Mouse (Mus musculus) midbrain, embryonic 13.5 days (tissue): ENCODE measurements around the gene Adamtsl5. TPM values are rescaled to one million over a fixed set of nuclear protein-coding genes. Genes with fewer than 3 reads are reported as not detected.
A peak's percentile ranks its signal among the peaks of the same experiment; 100 is the strongest.

Experiments used
- ATAC-seq: fragments of 200-750 bp; cut with Nextera tagmentation; 2 replicates; pipeline ENCODE4 v1.8.0; 2017; ENCODE audit warnings: mild to moderate bottlenecking, moderate TSS enrichment, moderate library complexity
- H3K27ac ChIP-seq: fragments of 300-500 bp; sonication (generic); 2 replicates; pipeline ENCODE4 v1.5.1; 2015; ENCODE audit warnings: inconsistent platforms, mild to moderate bottlenecking, moderate library complexity
- H3K27me3 ChIP-seq: fragments of 300-500 bp; sonication (generic); 2 replicates; pipeline ENCODE4 v1.6.1; 2015; ENCODE audit warnings: mild to moderate bottlenecking, inconsistent platforms
- H3K36me3 ChIP-seq: fragments of 300-500 bp; sonication (generic); 2 replicates; pipeline ENCODE4 v1.6.1; 2015; ENCODE audit warnings: mild to moderate bottlenecking, inconsistent platforms
- H3K4me1 ChIP-seq: fragments of 300-500 bp; sonication (generic); replicated peaks from 2 replicates; pipeline ENCODE4 v1.6.1; 2015; ENCODE audit warnings: inconsistent platforms
- H3K4me2 ChIP-seq: fragments of 300-500 bp; sonication (generic); replicated peaks from 2 replicates; pipeline ENCODE4 v1.6.1; 2015; ENCODE audit warnings: moderate library complexity, mild to moderate bottlenecking, inconsistent platforms
- H3K4me3 ChIP-seq: fragments of 300-500 bp; sonication (generic); replicated peaks from 2 replicates; pipeline ENCODE4 v1.5.1; 2015; ENCODE audit warnings: mild to moderate bottlenecking, inconsistent platforms
- H3K9ac ChIP-seq: fragments of 300-500 bp; sonication (generic); replicated peaks from 2 replicates; pipeline ENCODE4 v1.6.1; 2015; ENCODE audit warnings: mild to moderate bottlenecking, inconsistent platforms
- H3K9me3 ChIP-seq: fragments of 300-500 bp; sonication (generic); 2 replicates; pipeline ENCODE4 v1.6.1; 2016; ENCODE audit warnings: mild to moderate bottlenecking, inconsistent platforms
- WGBS: fragments of 180-500 bp; shearing (Covaris S2); methylation state at CpG from one replicate; pipeline ENCODE4 v1.1.7; 2015; 5-methylcytosine and 5-hydroxymethylcytosine counted together
- polyA plus RNA-seq: library from polyadenylated mRNA; unstranded; fragments of >200 nt; fragmentation: Nextera tagmentation; extraction: Ambion mirVana; gene quantifications from 2 replicates; pipeline ENCODE4 v1.2.1, GENCODE M21; 2015

Adamtsl5 gene
- polyA plus RNA-seq, 1 experiment from 2014 or later = 0.61 TPM

DNA sequence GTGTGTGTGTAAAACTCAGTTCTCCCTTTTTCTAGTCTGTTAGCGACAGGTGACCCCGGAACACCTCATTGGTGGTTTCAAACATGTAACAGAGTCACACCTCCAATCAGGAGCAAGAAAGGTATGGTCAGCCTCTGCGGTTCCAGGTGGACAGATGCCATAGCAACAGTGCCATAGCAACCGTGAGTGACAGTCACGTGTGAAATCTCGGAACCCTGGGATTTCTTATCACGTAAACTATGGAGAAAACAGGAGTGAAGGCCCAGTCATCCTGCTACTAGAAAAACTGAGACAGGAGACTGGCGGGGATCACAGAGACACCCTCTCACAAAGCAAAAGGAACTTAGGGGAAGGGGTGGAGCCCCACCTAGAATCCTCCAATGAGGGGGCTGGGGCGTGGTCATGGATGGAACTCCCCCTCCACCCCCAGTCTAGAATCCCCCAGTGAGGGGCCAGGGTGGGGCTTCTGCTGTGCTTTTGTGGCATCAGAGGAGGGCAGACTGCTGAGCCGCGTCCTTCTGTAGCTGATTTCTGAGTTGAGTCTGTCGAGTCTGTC is 23.3 kb upstream of the Adamtsl5 start:
- WGBS = 7% methylated on average over 12 of the region's 12 CpGs
- Histone ChIP-seq H3K9me3 (no peaks in the 10 kb centered on the region), H3K4me3 (peak overlapping the region; percentile 23), H3K27me3 (peaks cover 10% of the 10 kb centered on the region; the same call in 1 of the 2 replicates), H3K36me3 (no peaks in the 10 kb centered on the region), H3K9ac (0 out of 2 replicates have a peak overlapping the region, but pooled peaks have one; percentile 21), H3K4me1 (peaks cover 12% of the 10 kb centered on the region), H3K4me2 (peak overlapping the region; percentile 35), H3K27ac (0 out of 2 replicates have a peak overlapping the region, but pooled peaks have one; percentile 1)
- peak; percentile 73 for ATAC-seq

DNA sequence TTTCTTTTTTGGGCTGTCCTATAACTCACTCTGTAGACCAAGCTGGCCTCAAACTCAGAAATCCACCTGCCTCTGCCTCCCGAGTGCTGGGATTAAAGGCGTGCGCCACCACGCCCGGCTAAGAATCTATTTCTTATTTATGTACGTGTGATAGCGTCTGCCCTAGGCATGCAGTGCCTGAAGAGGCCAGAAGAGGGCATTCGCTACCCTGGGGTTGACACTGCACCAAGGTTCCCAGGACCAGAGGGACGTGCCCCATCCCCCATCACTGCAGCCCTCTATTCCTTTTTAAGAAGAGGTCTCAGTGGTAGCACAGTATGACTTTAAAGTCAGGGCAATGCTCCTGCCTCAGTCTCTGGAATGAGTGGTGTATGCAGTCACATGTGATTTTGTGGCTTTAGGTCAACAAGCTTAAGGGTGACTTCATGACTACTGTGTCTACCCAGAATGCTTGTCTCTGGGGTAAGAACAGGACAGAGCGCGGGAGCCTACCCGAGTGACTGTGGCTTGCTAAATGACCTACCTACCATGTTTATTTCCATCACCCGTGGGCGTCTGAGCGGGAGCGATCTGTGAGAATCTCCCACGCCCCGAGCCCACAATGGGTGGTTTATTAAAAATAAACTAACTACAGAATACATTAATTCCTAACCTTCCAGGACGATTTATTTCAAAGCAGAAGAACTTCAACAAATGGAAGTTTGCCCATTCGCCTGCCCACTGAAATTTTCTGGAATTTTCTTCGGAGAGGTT is 22.0 kb upstream of the Adamtsl5 start:
- Histone ChIP-seq H3K4me1 (peaks cover 12% of the 10 kb centered on the region), H3K9me3 (no peaks in the 10 kb centered on the region), H3K4me2 (no peak overlapping the region), H3K27ac (no peak overlapping the region), H3K9ac (no peak overlapping the region), H3K4me3 (no peak overlapping the region), H3K27me3 (peaks cover 10% of the 10 kb centered on the region; the same call in 1 of the 2 replicates), H3K36me3 (no peaks in the 10 kb centered on the region)
- no peak for ATAC-seq
- 84% methylated on average over 21 of the region's 21 CpGs for WGBS

DNA sequence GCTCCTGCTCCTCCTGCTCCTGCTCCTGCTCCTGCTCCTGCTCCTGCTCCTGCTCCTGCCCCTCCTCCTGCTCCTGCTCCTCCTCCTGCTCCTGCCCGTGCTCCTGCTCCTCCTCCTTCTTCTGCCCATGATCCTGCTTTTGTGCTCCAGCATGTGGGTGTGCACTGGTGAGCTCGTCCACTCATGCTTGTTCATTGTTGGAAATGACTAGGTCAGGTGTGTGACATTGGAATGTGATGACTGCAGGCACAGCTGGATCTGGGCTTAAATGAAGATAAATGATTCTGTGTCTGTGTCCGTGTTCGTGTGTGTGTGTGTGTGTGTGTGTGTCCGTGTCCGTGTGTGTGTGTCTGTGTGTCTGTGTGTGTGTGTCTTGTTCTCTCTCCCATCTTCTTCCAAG is 20.2 kb upstream of the Adamtsl5 start:
- peaks cover 10% of the 10 kb centered on the region; the same call in 1 of the 2 replicates for H3K27me3 ChIP-seq
- ATAC-seq = no peak
- 90% methylated on average over 6 of the region's 6 CpGs for WGBS
- no peaks in the 10 kb centered on the region for H3K9me3 ChIP-seq
- no peaks in the 10 kb centered on the region for H3K36me3 ChIP-seq
- H3K9ac ChIP-seq = no peak overlapping the region
- H3K4me2 ChIP-seq = no peak overlapping the region
- peaks cover 19% of the 10 kb centered on the region for H3K4me1 ChIP-seq
- H3K27ac ChIP-seq = no peak overlapping the region
- no peak overlapping the region for H3K4me3 ChIP-seq

DNA sequence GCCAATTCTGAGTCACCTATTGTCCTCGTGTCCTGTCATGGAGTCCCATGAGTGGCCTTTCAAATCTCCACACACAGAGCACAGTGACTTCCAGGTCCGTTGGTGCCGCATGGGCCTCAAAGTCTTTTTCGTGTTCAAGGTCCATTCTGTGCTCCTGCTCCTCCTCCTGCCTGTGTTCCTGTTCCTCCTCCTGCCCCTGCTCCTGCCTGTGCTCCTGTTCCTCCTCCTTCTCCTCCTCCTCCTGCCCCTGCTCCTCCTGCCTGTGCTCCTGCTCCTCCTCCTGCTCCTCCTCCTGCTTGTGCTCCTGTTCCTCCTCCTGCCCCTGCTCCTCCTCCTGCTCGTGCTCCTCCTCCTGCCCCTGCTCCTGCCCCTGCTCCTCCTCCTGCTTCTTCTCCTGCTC is 19.7 kb upstream of the Adamtsl5 start:
- Histone ChIP-seq H3K4me2 (no peak overlapping the region), H3K9me3 (no peaks in the 10 kb centered on the region), H3K27me3 (peaks cover 11% of the 10 kb centered on the region; the same call in 1 of the 2 replicates), H3K4me1 (peaks cover 19% of the 10 kb centered on the region), H3K4me3 (no peak overlapping the region), H3K27ac (no peak overlapping the region), H3K36me3 (no peaks in the 10 kb centered on the region), H3K9ac (no peak overlapping the region)
- WGBS = 64% methylated on average over 5 of the region's 5 CpGs
- no peak for ATAC-seq

DNA sequence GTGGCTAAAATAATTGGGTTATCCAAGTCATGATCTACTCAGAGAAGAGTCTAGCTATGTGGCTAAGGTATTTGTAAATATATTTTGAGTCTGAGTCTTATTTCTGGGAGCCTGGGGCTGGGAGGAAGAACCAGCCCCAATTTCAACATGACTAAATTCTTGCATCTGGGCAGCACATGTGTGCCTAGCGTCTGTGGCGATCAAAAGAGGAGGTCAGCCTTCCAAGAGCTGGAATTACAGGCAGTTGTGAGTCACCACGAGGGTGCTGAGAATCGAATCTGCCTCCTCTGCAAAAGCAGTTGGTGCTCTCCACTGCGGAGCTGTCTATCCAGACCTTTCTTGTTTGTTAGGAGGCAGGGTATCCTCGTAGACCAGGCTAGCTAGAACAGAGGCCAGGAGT is 17.5 kb upstream of the Adamtsl5 start:
- Histone ChIP-seq H3K4me3 (no peak overlapping the region), H3K4me2 (no peak overlapping the region), H3K4me1 (peaks cover 7% of the 10 kb centered on the region), H3K27ac (no peak overlapping the region), H3K27me3 (peaks cover 12% of the 10 kb centered on the region; the same call in 1 of the 2 replicates), H3K36me3 (no peaks in the 10 kb centered on the region), H3K9me3 (no peaks in the 10 kb centered on the region), H3K9ac (no peak overlapping the region)
- no peak for ATAC-seq
- 69% methylated on average over 6 of the region's 6 CpGs for whole genome bisulfite sequencing

DNA sequence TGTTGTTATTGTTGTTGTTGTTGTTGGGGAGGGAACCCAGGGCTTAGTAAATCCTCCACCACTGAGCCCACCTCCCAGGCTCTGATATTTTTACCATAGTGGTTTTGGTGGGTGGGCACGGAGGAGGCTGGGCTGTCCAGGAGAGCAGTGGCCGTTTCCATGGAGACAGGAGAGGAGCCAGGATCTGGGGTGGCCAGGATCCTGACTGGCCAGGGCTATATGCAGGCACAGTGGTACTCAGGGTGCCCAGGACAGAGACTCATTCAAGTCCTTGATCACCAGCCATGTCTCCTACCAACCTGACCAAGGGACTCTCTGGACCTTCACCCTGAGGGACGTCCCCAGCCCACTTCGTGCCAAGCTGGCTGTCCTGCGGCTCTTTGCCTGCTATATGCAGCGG is 15.5 kb upstream of the Adamtsl5 start:
- Histone ChIP-seq H3K27ac (no peak overlapping the region), H3K4me3 (no peak overlapping the region), H3K27me3 (peaks cover 31% of the 10 kb centered on the region), H3K9me3 (no peaks in the 10 kb centered on the region), H3K4me1 (peaks cover 7% of the 10 kb centered on the region), H3K4me2 (no peak overlapping the region), H3K36me3 (no peaks in the 10 kb centered on the region), H3K9ac (no peak overlapping the region; the same call in 1 of the 2 replicates)
- peak; percentile 58; the same call in 1 of the 2 replicates for ATAC-seq
- 27% methylated on average over 6 of the region's 6 CpGs for WGBS

DNA sequence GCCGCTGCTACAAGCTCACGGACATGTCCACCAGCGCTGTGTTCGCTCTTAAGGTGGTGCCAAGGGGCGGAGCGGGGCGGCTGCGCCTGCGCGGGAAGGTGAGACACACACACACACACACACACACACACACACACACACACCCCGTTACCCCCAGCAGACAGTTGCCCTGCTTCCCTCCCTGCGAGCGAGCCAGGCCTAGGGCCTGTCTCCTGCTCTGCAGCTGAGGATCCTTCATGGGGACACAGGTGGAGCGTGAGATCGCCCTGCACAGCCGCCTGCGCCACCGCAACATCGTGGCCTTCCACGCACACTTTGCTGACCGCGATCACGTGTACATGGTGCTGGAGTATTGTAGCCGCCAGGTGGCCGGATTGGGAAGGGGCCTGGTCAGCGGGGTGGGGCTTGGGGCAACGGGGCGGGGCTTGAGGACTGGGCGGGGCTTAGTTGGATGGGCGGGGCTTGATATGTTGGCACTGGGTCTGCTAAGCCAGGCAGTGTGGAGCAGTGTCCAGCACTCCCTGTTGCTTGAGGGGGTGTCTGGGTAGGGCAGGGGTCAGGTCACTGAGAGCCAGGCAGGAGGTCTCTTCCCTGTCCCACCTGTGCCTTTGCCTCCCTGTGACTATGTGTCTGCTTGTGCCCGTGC is 9.9 kb upstream of the Adamtsl5 start:
- Histone ChIP-seq H3K27ac (no peak overlapping the region), H3K27me3 (peaks cover 80% of the 10 kb centered on the region), H3K36me3 (no peaks in the 10 kb centered on the region), H3K4me3 (peak overlapping the region; percentile 28), H3K4me2 (peak overlapping the region; percentile 46), H3K9ac (peak overlapping the region; percentile 42; the same call in 1 of the 2 replicates), H3K9me3 (no peaks in the 10 kb centered on the region), H3K4me1 (peaks cover 17% of the 10 kb centered on the region)
- 7% methylated on average over 31 of the region's 31 CpGs for WGBS
- ATAC-seq = peak; percentile 66

DNA sequence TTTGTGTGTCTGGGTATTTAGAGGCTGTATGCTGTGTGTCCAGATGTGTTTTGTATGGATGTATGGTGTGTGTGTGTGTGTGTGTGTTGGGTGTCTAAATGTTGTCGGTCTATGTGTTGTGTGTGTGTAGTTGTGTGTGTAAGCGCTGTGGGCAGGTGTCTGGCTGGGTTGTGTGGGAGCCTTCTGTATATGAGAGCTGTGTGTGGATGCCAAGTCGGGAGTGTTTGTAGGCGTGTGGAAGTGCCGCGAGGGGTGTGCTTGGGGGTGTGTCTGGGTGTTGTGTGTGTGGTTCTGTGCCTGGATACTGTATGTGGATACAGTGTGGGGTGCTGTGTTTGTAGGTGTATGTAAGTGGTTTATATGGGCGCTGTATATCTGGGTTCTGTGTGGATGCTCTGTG is 9.1 kb upstream of the Adamtsl5 start:
- Histone ChIP-seq H3K9ac (no peak overlapping the region), H3K4me2 (peak overlapping the region; percentile 46; the same call in 1 of the 2 replicates), H3K27me3 (peaks cover 82% of the 10 kb centered on the region), H3K4me3 (peak overlapping the region; percentile 28), H3K4me1 (peaks cover 17% of the 10 kb centered on the region), H3K27ac (no peak overlapping the region), H3K9me3 (no peaks in the 10 kb centered on the region), H3K36me3 (no peaks in the 10 kb centered on the region)
- 31% methylated on average over 7 of the region's 7 CpGs for WGBS
- ATAC-seq = peak; percentile 6; the same call in 1 of the 2 replicates

DNA sequence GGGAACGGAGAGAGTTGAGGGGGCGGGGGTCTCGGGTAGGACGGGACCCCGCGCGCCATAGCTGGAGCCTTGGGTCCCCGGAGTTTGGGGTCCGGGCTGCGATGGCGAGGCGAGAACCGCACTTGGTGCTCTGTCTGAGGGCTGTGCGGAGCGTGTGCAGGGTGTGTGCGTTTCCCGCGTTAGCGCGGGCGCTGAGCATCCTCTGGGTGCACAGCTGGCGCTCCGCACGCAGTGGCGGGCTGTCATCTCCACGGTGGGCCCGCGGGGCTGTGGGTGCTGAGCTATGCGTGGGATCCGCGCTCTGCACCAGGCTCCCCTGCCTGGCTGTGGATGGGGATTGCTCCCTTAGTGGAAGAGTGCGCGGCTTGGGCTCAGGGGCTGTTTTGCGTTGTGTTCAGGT is 8.5 kb upstream of the Adamtsl5 start:
- Histone ChIP-seq H3K4me2 (peak overlapping the region; percentile 50), H3K27me3 (peaks cover 88% of the 10 kb centered on the region), H3K27ac (no peak overlapping the region), H3K9me3 (no peaks in the 10 kb centered on the region), H3K9ac (peak overlapping the region; percentile 21; the same call in 1 of the 2 replicates), H3K4me3 (peak overlapping the region; percentile 36), H3K4me1 (peaks cover 17% of the 10 kb centered on the region), H3K36me3 (no peaks in the 10 kb centered on the region)
- no peak for ATAC-seq
- WGBS = 1% methylated on average over 34 of the region's 34 CpGs

DNA sequence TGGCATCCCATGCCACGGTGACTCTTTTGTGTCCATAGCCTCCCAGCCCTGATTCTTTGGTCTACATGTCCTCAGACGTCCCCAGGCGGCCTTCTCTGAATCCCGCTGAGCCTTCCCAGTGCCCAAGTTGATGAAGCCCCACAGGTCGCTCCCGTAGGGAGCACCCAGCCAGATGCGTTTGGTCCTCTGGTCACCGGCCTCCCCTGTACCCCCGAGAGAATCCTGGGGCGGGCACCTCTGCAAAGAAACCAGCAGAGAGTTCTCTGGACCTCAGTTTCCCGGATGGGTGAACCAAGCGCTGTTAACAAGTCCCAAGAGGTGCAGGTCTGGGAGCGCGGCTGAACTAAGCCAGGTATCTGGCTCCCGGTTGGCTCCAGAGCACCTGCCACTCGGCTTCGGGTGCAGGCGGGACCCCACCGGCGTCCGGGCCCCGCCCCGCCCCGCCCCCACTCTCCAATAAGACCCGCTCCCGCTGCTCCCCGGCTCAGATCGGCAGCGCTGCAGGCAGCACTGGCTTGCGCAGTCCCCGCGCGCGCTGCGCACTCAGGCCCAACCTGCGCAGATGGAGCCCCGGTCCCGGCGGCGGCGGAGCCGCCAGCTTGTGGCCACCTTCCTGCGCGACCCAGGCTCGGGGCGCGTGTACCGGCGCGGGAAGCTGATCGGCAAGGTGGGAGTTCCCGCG is 7.9 kb upstream of the Adamtsl5 start, which contains the start of gene Plk5:
Gene Plk5 (plus strand): TSS at position 459 of the 682 bp plus-strand sequence.
- peaks cover 17% of the 10 kb centered on the region for H3K4me1 ChIP-seq
- peaks cover 94% of the 10 kb centered on the region for H3K27me3 ChIP-seq
- peak within 1 kb of the TSS; percentile 21; the same call in 1 of the 2 replicates for H3K9ac ChIP-seq
- ATAC-seq = no peak
- peak within 1 kb of the TSS; percentile 50 for H3K4me2 ChIP-seq
- H3K9me3 ChIP-seq = no peaks in the 10 kb centered on the region
- H3K36me3 ChIP-seq = no peaks in the 10 kb centered on the region
- 1% methylated on average over 50 of the region's 53 CpGs for WGBS
- H3K4me3 ChIP-seq = peak within 1 kb of the TSS; percentile 36
- H3K27ac ChIP-seq = no peak within 1 kb of the TSS

DNA sequence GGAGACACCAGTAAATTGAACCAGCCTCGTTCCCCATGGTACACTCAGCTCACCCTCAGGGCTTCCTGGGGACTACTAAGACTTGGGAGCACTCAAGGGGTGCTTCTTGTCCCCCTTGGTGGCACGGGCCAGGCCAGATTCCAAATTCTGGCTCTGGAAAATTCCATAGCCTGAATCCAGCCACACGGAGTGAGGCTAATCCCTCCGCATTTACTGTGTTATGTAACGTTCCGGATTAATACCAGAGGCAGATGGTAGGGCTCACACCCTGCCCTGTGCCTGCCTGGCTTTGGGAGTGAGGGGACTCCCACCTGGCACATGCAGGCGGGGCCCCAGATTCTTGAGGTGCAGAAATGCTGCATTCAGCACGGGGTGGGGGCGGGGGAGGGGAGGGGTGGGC is 7.2 kb upstream of the Adamtsl5 start:
- Histone ChIP-seq H3K4me1 (peaks cover 17% of the 10 kb centered on the region), H3K36me3 (no peaks in the 10 kb centered on the region), H3K27me3 (peaks cover 98% of the 10 kb centered on the region), H3K9ac (no peak overlapping the region), H3K27ac (no peak overlapping the region), H3K9me3 (no peaks in the 10 kb centered on the region), H3K4me2 (no peak overlapping the region), H3K4me3 (no peak overlapping the region)
- ATAC-seq = no peak
- WGBS = 4% methylated on average over 9 of the region's 9 CpGs
